Mouse (Mus musculus): ENCODE results near the gene Angel2.

DNA sequence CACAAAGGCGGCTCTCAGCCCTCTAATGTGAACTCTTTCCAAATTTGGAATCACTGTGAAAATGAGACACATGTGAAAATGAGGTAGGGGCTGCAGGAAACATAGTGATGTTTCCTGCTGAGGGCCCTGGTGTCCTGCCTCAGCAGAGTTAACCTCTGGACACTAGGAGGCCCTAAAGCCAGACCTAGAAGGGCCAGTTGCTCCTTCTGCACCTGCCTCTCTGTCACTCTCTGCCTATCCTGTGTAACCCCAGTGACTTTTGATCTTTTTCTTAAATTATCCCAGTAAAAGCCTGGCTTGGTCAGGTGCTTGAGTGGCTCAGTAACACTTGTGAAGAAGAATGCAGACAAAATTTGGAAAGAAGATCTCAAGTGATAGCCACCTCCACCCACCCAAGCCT is 49.9 kb downstream of the Angel2 start:
- TF ChIP-seq E2F4 (IDR thresholded peaks at IDR 0.05; ENCODE audit: insufficient read depth) (no peak), POLR2A (IDR thresholded peaks at IDR 0.05; ENCODE audit: insufficient read length, low read depth) (no peak), USF1 (IDR thresholded peaks at IDR 0.05; ENCODE audit: low read depth) (no peak), MAX (IDR thresholded peaks at IDR 0.05; ENCODE audit: low read depth) (no peak), TCF12 (IDR thresholded peaks at IDR 0.05; ENCODE audit: insufficient read depth, poor library complexity, severe bottlenecking) (peak; percentile 26), TCF3 (IDR thresholded peaks at IDR 0.05; ENCODE audit: insufficient read length, low read depth) (no peak), POLR2AphosphoS2 (IDR thresholded peaks at IDR 0.05; ENCODE audit: insufficient read length, low read depth) (no peak), MYOG (IDR thresholded peaks at IDR 0.05; ENCODE audit: control insufficient read depth in 1 of 3, insufficient read depth in 1 of 3, insufficient read length in 2 of 3, low read depth in 2 of 3) (peak in 2 of 3 experiments; percentile 40 to 68)

Data from myocyte (in vitro differentiated cells).